Mouse (Mus musculus) liver, embryonic 14.5 days (tissue): ENCODE results near the gene Tbc1d4.

Experiments used
- CTCF ChIP-seq: IDR thresholded peaks from 2 replicates; pipeline ENCODE4 v1.5.1; 2016; ENCODE audit warnings: antibody characterized with exemption, low read depth, control low read depth
- EP300 ChIP-seq: IDR thresholded peaks from 2 replicates; pipeline ENCODE4 v1.6.1; 2016; ENCODE audit warnings: antibody characterized with exemption, low read depth

GRCm38 (mm10) chr14:101499838-101500237 lies 109.2 kb downstream of the Tbc1d4 start:
- no peak for TF ChIP-seq CTCF
- no peak for TF ChIP-seq EP300
